31 mouse cellular contexts compared by ENCODE assay signal in genomic region chr7:132565831-132566230, GRCm38 (mm10). TPM values are rescaled to one million over a fixed set of nuclear protein-coding genes. Genes with fewer than 3 reads are reported as not detected.
A peak's percentile ranks its signal among the peaks of the same experiment; 100 is the strongest.
DNase-seq lines count a peak whose midpoint lies in the region; ATAC-seq and TF ChIP-seq lines count a peak whose summit lies in the region.
"Had no signal": no experiment of that assay in that cellular context is flagged by ENCODE, and none has a peak within 500 bp of the region (broad histone marks: within the 10 kb centered on the region; RNA-seq: fewer than 3 reads in every experiment).

No protein-coding gene starts in this region.

- no peak for TF ChIP-seq CTCF in brain, embryonic 14.5 days (IDR thresholded peaks at IDR 0.05; ENCODE audit: borderline replicate concordance, extremely low read depth, insufficient read depth, insufficient read length)
- TF ChIP-seq CTCF in thymus, adult 2 months (IDR thresholded peaks at IDR 0.05; ENCODE audit: borderline replicate concordance, control insufficient read depth, extremely low read depth, insufficient read depth, low read length, poor library complexity), result no peak

- no peaks in the 10 kb centered on the region for H3K9me3 ChIP-seq in kidney, embryonic 14.5 days (ENCODE audit: control insufficient read depth, low read length)
- H3K9me3 ChIP-seq: embryonic facial prominence, embryonic 12.5 days; forebrain, embryonic 10.5 days; forebrain, embryonic 15.5 days; heart, embryonic 10.5 days; hindbrain, embryonic 13.5 days; liver, embryonic 12.5 days; midbrain, embryonic 15.5 days had no signal

- H3K4me1 ChIP-seq in kidney, embryonic 14.5 days (ENCODE audit: control insufficient read depth, insufficient read depth, low read length), result no peaks in the 10 kb centered on the region
- peaks cover 3% of the 10 kb centered on the region for H3K4me1 ChIP-seq in thymus, adult 2 months (replicated peaks; ENCODE audit: control insufficient read depth, insufficient read depth, low read length)
- H3K4me1 ChIP-seq: embryonic facial prominence, embryonic 12.5 days; forebrain, embryonic 10.5 days; midbrain, embryonic 15.5 days had no signal

- H3K4me2 ChIP-seq in kidney, embryonic 14.5 days (replicated peaks; ENCODE audit: low read depth, low read length), result no peak overlapping the region
- H3K4me2 ChIP-seq: embryonic facial prominence, embryonic 12.5 days; forebrain, embryonic 15.5 days; hindbrain, embryonic 13.5 days; liver, embryonic 12.5 days; midbrain, embryonic 15.5 days had no signal

- peak; percentile 59 for DNase-seq in kidney, adult 18-20 months
- peak; percentile 42 for DNase-seq in MN1 (ENCODE audit: low spot score)
- DNase-seq in brain, embryonic 14.5 days (ENCODE audit: low read depth), result peak; percentile 42
- peak; percentile 77 to 84 for DNase-seq in kidney, postnatal 25 days
- no peak for DNase-seq in T-cell, adult 2 months (ENCODE audit: low spot score)
- DNase-seq in thymus, adult 2 months, result no peak
- no peak for DNase-seq in cerebellum, postnatal 25 days
- DNase-seq: adrenal gland, adult 2 months; adrenal gland, postnatal 36 days; cerebellum, adult 9-10 months; embryo, embryonic 11 days; gastrocnemius, postnatal 25 days; heart, adult 11 months; heart, postnatal 4 days; left cerebral cortex, postnatal 4 days; liver, postnatal 0 days; spleen, adult 18-20 months had no signal

- no peak overlapping the region for H3K9ac ChIP-seq in kidney, embryonic 14.5 days (ENCODE audit: low read depth, low read length)
- H3K9ac ChIP-seq: embryonic facial prominence, embryonic 12.5 days; forebrain, embryonic 15.5 days; hindbrain, embryonic 13.5 days; liver, embryonic 12.5 days; liver, postnatal 0 days; midbrain, embryonic 15.5 days had no signal

- H3K27ac ChIP-seq in kidney, embryonic 14.5 days (ENCODE audit: low read depth, low read length), result no peak overlapping the region
- H3K27ac ChIP-seq in thymus, adult 2 months (ENCODE audit: control insufficient read depth, insufficient read depth, low read length), result no peak overlapping the region
- H3K27ac ChIP-seq: embryonic facial prominence, embryonic 12.5 days; forebrain, embryonic 10.5 days; forebrain, embryonic 15.5 days; heart, embryonic 10.5 days; hindbrain, embryonic 13.5 days; kidney, postnatal 0 days; liver, embryonic 12.5 days; macrophage; midbrain, embryonic 15.5 days had no signal

- peaks cover 74% of the 10 kb centered on the region for H3K36me3 ChIP-seq in kidney, embryonic 14.5 days (ENCODE audit: control insufficient read depth, insufficient read depth, low read length)
- H3K36me3 ChIP-seq in thymus, adult 2 months (ENCODE audit: control insufficient read depth, insufficient read depth, low read length), result peaks cover 30% of the 10 kb centered on the region

- no peak for TF ChIP-seq POLR2A in brain, embryonic 14.5 days (IDR thresholded peaks at IDR 0.05; ENCODE audit: borderline replicate concordance, extremely low read depth, insufficient read depth, insufficient read length, poor library complexity, severe bottlenecking)
- no peak for TF ChIP-seq POLR2A in thymus, adult 2 months (IDR thresholded peaks at IDR 0.05; ENCODE audit: control insufficient read depth, extremely low read depth, insufficient read depth, low read length, poor library complexity)

- 44% methylated on average over 1 of the region's 1 CpGs for WGBS in kidney, embryonic 14.5 days
- WGBS in thymus, adult 2 months, result 65% methylated on average over 1 of the region's 1 CpGs

- H3K27me3 ChIP-seq in kidney, embryonic 14.5 days (ENCODE audit: control insufficient read depth, insufficient read depth, low read length), result no peaks in the 10 kb centered on the region
- H3K27me3 ChIP-seq in thymus, adult 2 months (ENCODE audit: control insufficient read depth, insufficient read depth, low read length), result no peaks in the 10 kb centered on the region
- H3K27me3 ChIP-seq: embryonic facial prominence, embryonic 12.5 days; forebrain, embryonic 15.5 days; hindbrain, embryonic 13.5 days; liver, embryonic 12.5 days; midbrain, embryonic 15.5 days had no signal

- ATAC-seq in kidney, embryonic 14.5 days (ENCODE audit: low FRiP score, low TSS enrichment), result no peak
- ATAC-seq: forebrain, embryonic 15.5 days; liver, embryonic 12.5 days; liver, postnatal 0 days; lung, postnatal 0 days; midbrain, embryonic 15.5 days had no signal

- H3K4me3 ChIP-seq in kidney, embryonic 14.5 days (ENCODE audit: low read length), result no peak overlapping the region
- H3K4me3 ChIP-seq in thymus, adult 2 months (ENCODE audit: control insufficient read depth, insufficient read depth, low read length), result no peak overlapping the region
- H3K4me3 ChIP-seq: embryonic facial prominence, embryonic 12.5 days; forebrain, embryonic 10.5 days; forebrain, embryonic 15.5 days; heart, embryonic 10.5 days; hindbrain, embryonic 13.5 days; liver, embryonic 12.5 days; midbrain, embryonic 15.5 days had no signal

RNA-seq across cellular contexts. Expression of gene Oat, which starts 10.4 kb away (rescaled TPM):
- polyA plus RNA-seq in kidney, embryonic 14.5 days (2014; fragmentation: Nextera tagmentation; extraction: Ambion mirVana), result 142 and 154 TPM in 2 replicates
- polyA plus RNA-seq in brain, embryonic 14.5 days (2012; rRNA removed), result 59.2 and 63.8 TPM in 2 replicates
- 48.3 and 51.4 TPM in 2 replicates for polyA plus RNA-seq in thymus, adult 2 months (2012; rRNA removed)

RNA-seq across cellular contexts. Expression of gene Nkx1-2, which starts 33.6 kb away (rescaled TPM):
- not detected in 2 replicates for polyA plus RNA-seq in kidney, embryonic 14.5 days (2014; fragmentation: Nextera tagmentation; extraction: Ambion mirVana)
- 0.43 and 0.88 TPM in 2 replicates for polyA plus RNA-seq in brain, embryonic 14.5 days (2012; rRNA removed)
- polyA plus RNA-seq in thymus, adult 2 months (2012; rRNA removed), result 0.24 and 0.27 TPM in 2 replicates
- polyA plus RNA-seq: adrenal gland, adult 2 months; C2C12; heart, embryonic 10.5 days; heart, embryonic 16.5 days; liver, embryonic 12.5 days; liver, postnatal 0 days; lung, postnatal 0 days; macrophage; thymus, postnatal 0 days had no signal

RNA-seq across cellular contexts. Expression of gene Lhpp, which starts 44.6 kb away (rescaled TPM):
- polyA plus RNA-seq in kidney, embryonic 14.5 days (2014; fragmentation: Nextera tagmentation; extraction: Ambion mirVana), result 24.5 and 27.1 TPM in 2 replicates
- 27.4 and 33.8 TPM in 2 replicates for polyA plus RNA-seq in brain, embryonic 14.5 days (2012; rRNA removed)
- 10.0 and 12.0 TPM in 2 replicates for polyA plus RNA-seq in thymus, adult 2 months (2012; rRNA removed)

Comparison
In these comparisons a context has a peak if more than half of its experiments do, and no peak if none do; other contexts are left out.
1. DNase-seq: peak in kidney, adult 18-20 months (single experiment), MN1 (single experiment), brain, embryonic 14.5 days (single experiment) and kidney, postnatal 25 days (2 of 2); none in T-cell, adult 2 months (single experiment), thymus, adult 2 months (single experiment) and cerebellum, postnatal 25 days (0 of 2).